12 mouse cellular contexts compared by ENCODE assay signal in genomic region chr4:8949951-8950350, GRCm38 (mm10).
"Had no signal": no experiment of that assay in that cellular context is flagged by ENCODE, and none has a peak within 500 bp of the region (broad histone marks: within the 10 kb centered on the region; RNA-seq: fewer than 3 reads in every experiment).

No protein-coding gene starts in this region.

- H3K4me2 ChIP-seq: liver, embryonic 13.5 days had no signal

- H3K9ac ChIP-seq: liver, embryonic 13.5 days; liver, postnatal 0 days had no signal

- H3K27ac ChIP-seq: layer of hippocampus, adult 2 months; liver, embryonic 13.5 days had no signal

- H3K27me3 ChIP-seq: liver, embryonic 13.5 days had no signal

- H3K4me1 ChIP-seq: liver, embryonic 13.5 days had no signal

- DNase-seq: kidney, adult 18-20 months; kidney, postnatal 10 days; kidney, postnatal 4 days; liver; liver, embryonic 13.5 days; liver, postnatal 0 days; midbrain, embryonic 14.5 days; right cerebral cortex, adult 18-20 months; right cerebral cortex, postnatal 25 days; thymus, postnatal 4 days had no signal

- H3K4me3 ChIP-seq: layer of hippocampus, adult 2 months; liver, embryonic 13.5 days; midbrain, embryonic 10.5 days had no signal

- H3K36me3 ChIP-seq: liver, embryonic 13.5 days; midbrain, embryonic 10.5 days had no signal
